Mouse (Mus musculus) forelimb bud, embryonic 11.5 days (tissue): ENCODE results near the gene Paox.
A peak's percentile ranks its signal among the peaks of the same experiment; 100 is the strongest.

Experiments used
- DNase-seq: peaks from one replicate; pipeline ENCODE4 v3.0.0-alpha.2; 2012; ENCODE audit warnings: low read depth, low spot score

Gene Paox

GRCm38 (mm10) chr7:140115583-140116328 lies at the start of gene Paox:
Gene Paox (plus strand): TSS chr7:140115799.
- peak; percentile 68 for DNase-seq

- no peak for DNase-seq
These were observed 48.2 kb upstream of the Paox start for GRCm38 (mm10) chr7:140067397-140067796.

- DNase-seq: no peak
These were observed 45.4 kb upstream of the Paox start for GRCm38 (mm10) chr7:140070042-140070711.

GRCm38 (mm10) chr7:140077698-140078097 lies 37.9 kb upstream of the Paox start:
- DNase-seq: no peak

- DNase-seq: peak; percentile 78
These were observed 36.9 kb upstream of the Paox start for GRCm38 (mm10) chr7:140078711-140079110.

GRCm38 (mm10) chr7:140080503-140081156 lies 35.0 kb upstream of the Paox start:
- peak; percentile 85 for DNase-seq

- no peak for DNase-seq
These were observed 34.0 kb upstream of the Paox start for GRCm38 (mm10) chr7:140081408-140082241.

GRCm38 (mm10) chr7:140082242-140082678 lies 33.3 kb upstream of the Paox start, which contains the start of gene Caly:
Gene Caly (minus strand): TSS chr7:140082548.
- peak; percentile 59 for DNase-seq

GRCm38 (mm10) chr7:140090601-140091000 lies 25.0 kb upstream of the Paox start:
- no peak for DNase-seq

GRCm38 (mm10) chr7:140092924-140093528 lies 22.6 kb upstream of the Paox start, which contains the start of gene Prap1:
Gene Prap1 (plus strand): TSS chr7:140093395.
- no peak for DNase-seq

GRCm38 (mm10) chr7:140094954-140095353 lies 20.6 kb upstream of the Paox start:
- no peak for DNase-seq

- no peak for DNase-seq
These were observed 20.0 kb upstream of the Paox start for GRCm38 (mm10) chr7:140095556-140095955.

GRCm38 (mm10) chr7:140096055-140096454 lies 19.5 kb upstream of the Paox start:
- DNase-seq: no peak

GRCm38 (mm10) chr7:140098466-140098865 lies 17.1 kb upstream of the Paox start:
- DNase-seq: no peak

GRCm38 (mm10) chr7:140101498-140101897 lies 14.1 kb upstream of the Paox start:
- no peak for DNase-seq

GRCm38 (mm10) chr7:140101993-140102860 lies 13.4 kb upstream of the Paox start, which contains the start of gene Fuom:
Gene Fuom (minus strand): TSS chr7:140102441.
- peak; percentile 63 for DNase-seq

GRCm38 (mm10) chr7:140104009-140104408 lies 11.6 kb upstream of the Paox start:
- DNase-seq: no peak

- DNase-seq: no peak
These were observed 3.7 kb upstream of the Paox start for GRCm38 (mm10) chr7:140111943-140112342.

- peak; percentile 74 for DNase-seq
These were observed 893 bp downstream of the Paox start, which contains the start of gene Echs1 for GRCm38 (mm10) chr7:140116329-140117054. Gene Echs1 (minus strand): TSS chr7:140116476.
